Mouse (Mus musculus) mouse trophoblast stem cell (cell line): ENCODE data around the gene Ryr2.

ENCODE experiments used
- in situ Hi-C, 2 experiments: fragments of 300-500 bp; cut with MseI, MboI; formaldehyde crosslinking; loops; 2 replicates in 1 of 2; 3 replicates in 1 of 2; pipeline ENCODE4 v1.15.1; 2025

The Ryr2 gene

GRCm38 (mm10) chr13:11777726-11778125, 329.0 kb downstream of the Ryr2 start:
- in situ Hi-C loops: no loop called here

DNA sequence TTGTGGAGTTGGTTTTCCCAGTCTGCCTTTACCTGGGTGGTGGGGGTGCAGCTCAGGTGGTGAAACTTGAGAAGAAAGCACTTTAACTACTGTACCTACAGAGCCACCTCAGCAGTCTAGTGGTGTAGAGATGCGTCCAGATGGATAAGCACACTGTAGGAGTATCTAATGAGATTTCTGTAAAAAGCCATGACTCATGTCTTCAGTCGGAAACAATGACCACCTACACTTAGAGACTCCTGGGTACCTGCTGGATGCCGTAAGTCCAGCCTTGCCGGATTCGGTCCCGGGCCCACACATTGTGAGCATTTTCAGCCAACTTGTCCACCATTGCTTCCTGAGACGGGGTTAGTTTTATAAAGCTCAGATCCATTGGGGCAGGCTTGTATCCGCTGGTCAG, 334.6 kb downstream of the Ryr2 start:
- in situ Hi-C loops: no loop called here

- in situ Hi-C loops: loop anchor here in 1 of 2 experiments (10.0 kb wide), 1 partner anchor 338 kb away; the partner anchor contains the start of gene Ryr2
These were observed 339.8 kb downstream of the Ryr2 start for GRCm38 (mm10) chr13:11766899-11767298.

- in situ Hi-C loops: loop anchor here in 1 of 2 experiments (10.0 kb wide), 1 partner anchor 341 kb away; the partner anchor contains the start of gene Ryr2
These were observed 342.8 kb downstream of the Ryr2 start for GRCm38 (mm10) chr13:11763925-11764324.

- in situ Hi-C loops: loop anchor here in 1 of 2 experiments (10.0 kb wide), 1 partner anchor 342 kb away; the partner anchor contains the start of gene Ryr2
These were observed 343.6 kb downstream of the Ryr2 start for GRCm38 (mm10) chr13:11763104-11763503.

GRCm38 (mm10) chr13:11757894-11758293, 348.9 kb downstream of the Ryr2 start:
- in situ Hi-C loops: no loop called here

- in situ Hi-C loops: no loop called here
These were observed 361.3 kb downstream of the Ryr2 start for GRCm38 (mm10) chr13:11745479-11745878.

- in situ Hi-C loops: no loop called here
These were observed 368.5 kb downstream of the Ryr2 start for GRCm38 (mm10) chr13:11738211-11738610.

- in situ Hi-C loops: no loop called here
These were observed 390.5 kb downstream of the Ryr2 start for GRCm38 (mm10) chr13:11716216-11716615.

GRCm38 (mm10) chr13:11709708-11710471, 396.9 kb downstream of the Ryr2 start:
- in situ Hi-C loops: no loop called here

DNA sequence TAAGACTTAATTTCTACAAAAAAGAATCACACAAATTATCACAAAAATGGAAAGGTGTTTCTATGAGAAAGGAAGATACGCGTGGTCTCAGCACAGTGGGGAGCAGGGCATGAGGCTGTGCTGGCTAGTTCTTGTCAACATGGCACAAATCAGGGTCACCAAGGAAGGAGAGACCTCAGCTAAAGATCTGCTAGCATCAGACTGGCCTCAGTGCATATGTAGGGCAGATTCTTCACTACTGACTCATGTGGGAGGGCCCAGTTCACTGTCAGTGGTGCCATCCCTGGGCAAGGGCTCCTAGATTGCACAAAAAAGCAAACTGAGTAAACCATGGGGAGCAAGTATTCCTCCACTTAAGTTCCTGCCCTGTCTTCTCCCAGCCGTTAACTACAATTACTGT, 405.0 kb downstream of the Ryr2 start:
- in situ Hi-C loops: no loop called here

DNA sequence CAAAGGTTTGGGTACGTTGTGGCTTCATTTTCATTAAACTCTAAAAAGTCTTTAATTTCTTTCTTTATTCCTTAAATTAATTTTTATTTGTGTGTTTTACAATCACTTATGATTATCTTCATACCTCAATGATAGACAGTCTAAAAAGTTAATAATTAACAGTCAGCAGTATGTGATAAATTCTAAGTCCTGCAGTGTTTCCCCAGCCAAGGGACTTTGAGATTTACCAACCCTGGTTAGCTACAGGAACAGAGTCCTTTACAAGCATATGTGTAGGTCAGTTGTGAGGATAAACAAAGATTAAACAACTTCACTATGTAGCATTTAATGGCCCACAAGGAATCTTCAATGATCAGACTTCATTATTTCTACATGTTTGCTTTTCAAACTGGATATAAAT, 410.2 kb downstream of the Ryr2 start:
- in situ Hi-C loops: no loop called here

GRCm38 (mm10) chr13:11681802-11682201, 424.9 kb downstream of the Ryr2 start:
- in situ Hi-C loops: no loop called here

GRCm38 (mm10) chr13:11662815-11663214, 443.9 kb downstream of the Ryr2 start:
- in situ Hi-C loops: no loop called here

DNA sequence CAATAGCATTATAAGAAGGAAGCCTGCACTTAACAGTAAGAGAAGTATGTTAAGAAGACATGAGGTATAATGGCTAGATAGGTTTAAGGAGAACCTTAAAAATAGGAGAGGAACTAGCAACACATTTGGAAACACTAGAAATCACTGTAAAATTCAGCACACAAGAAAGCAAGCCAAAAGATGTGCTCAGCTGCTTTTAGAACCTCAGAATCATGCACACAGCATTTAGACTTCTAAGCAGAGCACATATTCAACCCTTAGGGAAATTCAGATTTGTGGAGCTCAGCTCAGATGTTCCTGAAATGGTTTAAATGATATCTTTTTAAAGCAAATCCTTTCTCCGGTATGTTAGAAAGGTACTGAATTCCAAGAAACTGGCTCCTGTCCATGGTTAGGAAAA, 461.9 kb downstream of the Ryr2 start:
- in situ Hi-C loops: no loop called here

DNA sequence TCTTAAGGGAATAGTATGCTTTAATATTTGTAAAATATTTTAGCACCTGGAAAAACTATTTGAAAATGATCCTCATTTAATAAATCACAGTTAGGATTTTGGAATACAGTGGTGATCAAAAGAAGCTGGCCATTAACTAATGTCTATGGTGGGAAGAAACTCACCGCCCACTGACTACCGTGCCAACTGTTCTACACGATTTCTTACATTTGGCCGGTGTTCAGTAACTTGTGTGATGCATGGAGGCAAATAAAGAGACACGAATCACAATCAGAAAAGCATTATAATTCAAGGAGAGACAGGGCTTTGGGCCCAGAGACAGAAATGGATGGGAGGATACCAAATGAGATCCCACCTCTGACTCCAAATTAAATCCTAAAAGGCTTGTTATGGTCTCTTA, 470.4 kb downstream of the Ryr2 start:
- in situ Hi-C loops: no loop called here

DNA sequence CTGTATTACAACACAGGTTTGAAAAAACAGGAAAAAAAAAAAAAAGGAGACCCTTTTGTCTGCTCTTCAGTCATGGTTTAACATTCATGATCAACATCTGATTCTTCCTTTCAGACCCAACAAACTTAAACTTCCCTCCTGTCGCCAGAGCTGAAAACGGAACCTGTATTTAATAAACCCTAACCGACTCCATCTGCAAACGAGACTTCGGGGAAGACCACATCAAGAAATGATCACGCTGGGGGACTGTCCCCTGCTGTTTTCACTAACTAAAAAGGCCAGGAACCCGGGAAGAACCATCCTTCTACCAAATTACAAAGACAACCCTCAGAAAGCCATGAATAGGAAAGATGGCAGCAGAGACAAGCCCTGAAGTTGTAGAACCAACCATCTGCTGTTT, 482.2 kb downstream of the Ryr2 start:
- in situ Hi-C loops: no loop called here

GRCm38 (mm10) chr13:11595431-11595830, 511.3 kb downstream of the Ryr2 start:
- in situ Hi-C loops: no loop called here

DNA sequence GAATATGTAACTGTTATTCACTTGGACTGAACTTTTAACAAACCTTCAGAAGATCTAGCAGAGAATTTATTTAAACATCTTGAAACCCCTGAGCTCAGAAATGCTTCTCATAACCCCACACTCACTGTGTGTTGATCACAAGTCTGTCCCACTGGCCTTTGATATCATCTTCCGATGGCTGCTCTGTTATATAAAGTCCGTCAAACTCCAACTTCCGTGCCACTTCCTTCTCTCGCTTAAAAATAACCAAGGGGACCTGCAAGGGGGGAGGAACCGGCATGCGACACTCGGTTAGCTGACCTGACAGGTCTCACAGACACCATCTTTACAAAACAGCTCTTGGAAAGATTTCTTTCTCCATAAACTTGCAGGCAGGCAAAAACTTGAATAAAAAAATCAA, 521.5 kb downstream of the Ryr2 start:
- in situ Hi-C loops: no loop called here

GRCm38 (mm10) chr13:11572552-11572951, 534.2 kb downstream of the Ryr2 start:
- in situ Hi-C loops: no loop called here

DNA sequence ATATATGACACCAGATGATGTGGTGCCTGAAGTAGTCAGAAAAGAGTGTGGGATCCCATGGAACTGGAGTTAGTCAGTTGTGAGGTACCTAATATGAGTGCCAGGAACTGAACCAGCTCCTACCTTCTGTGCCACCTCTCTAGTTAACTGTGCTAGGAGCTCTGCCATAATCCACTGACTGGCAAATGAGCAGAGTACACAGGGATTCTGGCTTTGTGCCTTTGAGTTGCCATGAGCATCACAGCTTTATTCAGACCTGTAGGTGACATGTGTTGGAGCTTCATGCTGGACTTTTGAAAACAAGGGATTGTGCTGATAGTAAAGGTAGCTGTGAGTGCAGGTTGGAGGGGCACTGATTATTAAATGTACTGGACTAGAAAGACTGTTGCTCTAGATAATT, 539.4 kb downstream of the Ryr2 start:
- in situ Hi-C loops: loop anchor here in 1 of 2 experiments (10.0 kb wide), 1 partner anchor 623 kb away; no protein-coding TSS in a partner anchor

- in situ Hi-C loops: loop anchor here in 1 of 2 experiments (10.0 kb wide), 1 partner anchor 622 kb away; no protein-coding TSS in a partner anchor
These were observed 540.3 kb downstream of the Ryr2 start for GRCm38 (mm10) chr13:11566486-11566885.
